Comparison of ENCODE assay signal across 9 mouse cellular contexts in genomic region chrX:18882088-18882783, GRCm38 (mm10).
DNase-seq lines count a peak whose midpoint lies in the region; ATAC-seq and TF ChIP-seq lines count a peak whose summit lies in the region.
"Had no signal": no experiment of that assay in that cellular context is flagged by ENCODE, and none has a peak within 500 bp of the region (broad histone marks: within the 10 kb centered on the region; RNA-seq: fewer than 3 reads in every experiment).

No protein-coding gene starts in this region.

- TF ChIP-seq CTCF in hindbrain, postnatal 0 days (IDR thresholded peaks at IDR 0.05; ENCODE audit: low read depth): no peak

- no peaks in the 10 kb centered on the region for H3K9me3 ChIP-seq in embryonic facial prominence, embryonic 14.5 days (ENCODE audit: control insufficient read depth, low read length)
- no peaks in the 10 kb centered on the region for H3K9me3 ChIP-seq in hindbrain, postnatal 0 days (ENCODE audit: low read length)
- H3K9me3 ChIP-seq: hindbrain, embryonic 15.5 days had no signal

- no peak overlapping the region for H3K4me2 ChIP-seq in embryonic facial prominence, embryonic 14.5 days (ENCODE audit: low read depth, low read length)
- no peak overlapping the region for H3K4me2 ChIP-seq in hindbrain, postnatal 0 days (ENCODE audit: low read depth, low read length)
- H3K4me2 ChIP-seq: hindbrain, embryonic 15.5 days had no signal

- intact Hi-C loops in heart, postnatal 25 days (cut with DNase I): no loop called here

- 52% methylated on average over 8 of the region's 8 CpGs for WGBS in embryonic facial prominence, embryonic 14.5 days
- 63% methylated on average over 8 of the region's 8 CpGs for WGBS in hindbrain, postnatal 0 days

- no peak overlapping the region for H3K4me3 ChIP-seq in embryonic facial prominence, embryonic 14.5 days (ENCODE audit: low read depth, low read length)
- H3K4me3 ChIP-seq in hindbrain, postnatal 0 days (ENCODE audit: low read length): no peak overlapping the region
- H3K4me3 ChIP-seq: hindbrain, embryonic 15.5 days had no signal

- no peaks in the 10 kb centered on the region for H3K36me3 ChIP-seq in embryonic facial prominence, embryonic 14.5 days (ENCODE audit: control insufficient read depth, insufficient read depth, low read length)
- H3K36me3 ChIP-seq in hindbrain, postnatal 0 days (ENCODE audit: insufficient read depth, low read length): no peaks in the 10 kb centered on the region
- H3K36me3 ChIP-seq: hindbrain, embryonic 15.5 days had no signal

- H3K4me1 ChIP-seq in embryonic facial prominence, embryonic 14.5 days (ENCODE audit: control insufficient read depth, insufficient read depth, low read length): no peaks in the 10 kb centered on the region
- H3K4me1 ChIP-seq in hindbrain, postnatal 0 days (ENCODE audit: insufficient read depth, low read length): no peaks in the 10 kb centered on the region
- H3K4me1 ChIP-seq: hindbrain, embryonic 15.5 days had no signal

- no peak for ATAC-seq in embryonic facial prominence, embryonic 14.5 days (ENCODE audit: low read depth)
- no peak for ATAC-seq in hindbrain, postnatal 0 days

- H3K27me3 ChIP-seq in embryonic facial prominence, embryonic 14.5 days (replicated peaks; ENCODE audit: control insufficient read depth, insufficient read depth, low read length): no peaks in the 10 kb centered on the region
- no peaks in the 10 kb centered on the region for H3K27me3 ChIP-seq in hindbrain, postnatal 0 days (ENCODE audit: insufficient read depth, low read length)
- H3K27me3 ChIP-seq: hindbrain, embryonic 15.5 days had no signal

- no peak overlapping the region for H3K27ac ChIP-seq in embryonic facial prominence, embryonic 14.5 days (replicated peaks; ENCODE audit: low read depth, low read length)
- no peak overlapping the region for H3K27ac ChIP-seq in hindbrain, postnatal 0 days
- H3K27ac ChIP-seq: hindbrain, embryonic 15.5 days had no signal

- DNase-seq in heart, adult 8-10 months (ENCODE audit: low spot score): peak; percentile 13
- DNase-seq in heart, postnatal 25 days (ENCODE audit: low spot score): no peak
- DNase-seq in ES-CJ7 (ENCODE audit: low read depth, low spot score): peak; percentile 8
- peak; percentile 4 for DNase-seq in embryonic facial prominence, embryonic 14.5 days (ENCODE audit: low spot score)
- DNase-seq in layer of hippocampus, postnatal 25 days (ENCODE audit: extremely low spot score in 1 of 2, low spot score in 1 of 2): peak; percentile 9 to 45
- DNase-seq in right cerebral cortex, postnatal 36 days (ENCODE audit: low spot score in 2 of 2): peak; percentile 38 to 57
- DNase-seq in embryo, embryonic 9.5 days (ENCODE audit: extremely low spot score): no peak
- DNase-seq in hindbrain, postnatal 0 days (ENCODE audit: low spot score): no peak

- no peak overlapping the region for H3K9ac ChIP-seq in embryonic facial prominence, embryonic 14.5 days (ENCODE audit: low read depth, low read length)
- H3K9ac ChIP-seq in hindbrain, postnatal 0 days (replicated peaks; ENCODE audit: low read length): no peak overlapping the region
- H3K9ac ChIP-seq: hindbrain, embryonic 15.5 days had no signal

Comparison
In these comparisons a context has a peak if more than half of its experiments do, and no peak if none do; other contexts are left out.
1. DNase-seq: peak in heart, adult 8-10 months (single experiment), ES-CJ7 (single experiment), embryonic facial prominence, embryonic 14.5 days (single experiment), layer of hippocampus, postnatal 25 days (2 of 2) and right cerebral cortex, postnatal 36 days (2 of 2); none in heart, postnatal 25 days (single experiment), embryo, embryonic 9.5 days (single experiment) and hindbrain, postnatal 0 days (single experiment).